Mouse (Mus musculus) lung, adult 2 months (tissue): Measurements from ENCODE around the gene Car10.

Source experiments
- CTCF ChIP-seq: fragments of 200-500 bp; IDR thresholded peaks from 2 replicates; pipeline ENCODE4 v1.5.1; 2011; ENCODE audit warnings: mild to moderate bottlenecking, low read length, control low read depth; ENCODE audit not compliant: insufficient read depth
- POLR2A ChIP-seq: fragments of 200-500 bp; IDR thresholded peaks from 2 replicates; pipeline ENCODE4 v1.6.1; 2011; ENCODE audit warnings: low read depth, mild to moderate bottlenecking, control low read depth, low read length, borderline replicate concordance; ENCODE audit errors: extremely low read depth

- no peak for TF ChIP-seq CTCF
- no peak for TF ChIP-seq POLR2A
These were observed 152.0 kb downstream of the Car10 start for GRCm38 (mm10) chr11:93249771-93250265.
